Mouse (Mus musculus): ENCODE results near the gene Fam19a2.

DNA sequence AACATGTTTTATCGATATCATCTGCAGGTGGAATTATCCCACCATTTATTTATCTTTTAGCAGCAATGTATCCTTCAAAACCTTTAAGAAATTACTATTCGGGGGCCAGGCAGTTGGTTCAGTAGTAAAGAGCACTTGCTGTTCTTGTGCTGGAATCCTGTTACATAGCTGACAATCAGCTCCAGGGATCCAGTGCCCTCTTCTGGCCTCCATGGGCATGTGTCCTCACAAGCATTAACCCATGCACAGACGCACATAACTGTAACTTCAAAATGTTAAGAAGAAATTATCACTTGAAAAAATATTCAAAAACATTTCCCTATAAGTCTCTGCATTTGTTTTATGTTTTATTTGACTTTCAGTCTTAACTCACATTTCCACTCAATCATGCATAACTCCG, 381.8 kb downstream of the Fam19a2 start:
- TF ChIP-seq POLR2A (IDR thresholded peaks at IDR 0.05; ENCODE audit: borderline replicate concordance, extremely low read depth, insufficient read depth, insufficient read length, poor library complexity, severe bottlenecking) (no peak), CTCF (IDR thresholded peaks at IDR 0.05; ENCODE audit: borderline replicate concordance, extremely low read depth, insufficient read depth, insufficient read length) (no peak)

Measured in brain, embryonic 14.5 days (tissue).